20 mouse cellular contexts compared by ENCODE assay signal in the genomic region with DNA sequence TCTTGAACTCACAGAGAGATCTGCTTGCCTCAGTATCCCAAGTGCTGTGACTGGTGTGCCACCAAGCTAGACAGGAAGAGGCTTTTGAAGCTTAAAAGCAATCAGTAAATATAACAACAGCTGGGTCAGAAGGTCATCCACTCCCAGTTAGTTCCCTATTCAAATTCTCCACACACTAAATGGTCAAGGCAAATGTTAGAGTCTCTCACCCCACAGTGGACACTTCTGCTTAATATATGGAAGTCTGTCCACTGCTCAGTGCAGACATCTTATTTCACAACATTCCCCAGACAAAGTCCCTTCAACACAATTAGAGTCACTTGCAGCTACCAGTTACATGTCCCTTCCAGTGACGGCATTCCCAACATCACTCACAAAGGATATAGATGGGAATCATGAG.
"Had no signal": no experiment of that assay in that cellular context is flagged by ENCODE, and none has a peak within 500 bp of the region (broad histone marks: within the 10 kb centered on the region; RNA-seq: fewer than 3 reads in every experiment).

No protein-coding gene starts in this region.

- H3K27me3 ChIP-seq: limb, embryonic 12.5 days; limb, embryonic 15.5 days; liver, embryonic 12.5 days; liver, embryonic 15.5 days; midbrain, embryonic 13.5 days had no signal

- H3K36me3 ChIP-seq: limb, embryonic 12.5 days; limb, embryonic 15.5 days; liver, embryonic 12.5 days; liver, embryonic 15.5 days; midbrain, embryonic 10.5 days; midbrain, embryonic 13.5 days had no signal

- H3K9ac ChIP-seq: limb, embryonic 12.5 days; limb, embryonic 15.5 days; liver, embryonic 12.5 days; liver, embryonic 15.5 days; lung, embryonic 14.5 days; midbrain, embryonic 13.5 days had no signal

- H3K4me3 ChIP-seq: limb, embryonic 12.5 days; limb, embryonic 15.5 days; liver, embryonic 12.5 days; liver, embryonic 15.5 days; megakaryocyte, embryonic 14.5 days; midbrain, embryonic 10.5 days; midbrain, embryonic 13.5 days had no signal

- H3K4me1 ChIP-seq: midbrain, embryonic 10.5 days; midbrain, embryonic 13.5 days had no signal

- DNase-seq: kidney, adult 18-20 months; kidney, adult 9 months; kidney, postnatal 14 days; kidney, postnatal 4 days; left cerebral cortex, postnatal 4 days; lung, embryonic 14.5 days; lung, postnatal 10 days; thymus, adult 2 months; thymus, postnatal 14 days had no signal

- ATAC-seq: inflammation-experienced regulatory T-cells, adult 6 months; intestine, embryonic 16.5 days; liver, embryonic 12.5 days; midbrain, embryonic 13.5 days; midbrain, embryonic 16.5 days had no signal

- H3K27ac ChIP-seq: limb, embryonic 12.5 days; limb, embryonic 15.5 days; liver, embryonic 12.5 days; liver, embryonic 15.5 days; midbrain, embryonic 10.5 days; midbrain, embryonic 13.5 days; stomach, postnatal 0 days had no signal
